Mouse (Mus musculus) limb, embryonic 13.5 days (tissue): Measurements from ENCODE around the gene Tnf. TPM values are rescaled to one million over a fixed set of nuclear protein-coding genes. Genes with fewer than 3 reads are reported as not detected.

ENCODE experiments used
- ATAC-seq: fragments of 200-750 bp; cut with Nextera tagmentation; 2 replicates; pipeline ENCODE4 v1.8.0; 2017; ENCODE audit warnings: low read depth, moderate number of reproducible peaks, moderate TSS enrichment; ENCODE audit not compliant: low FRiP score
- H3K27ac ChIP-seq: fragments of 300-500 bp; sonication (generic); 2 replicates; pipeline ENCODE4 v1.5.1; 2015; ENCODE audit warnings: inconsistent platforms, mild to moderate bottlenecking, moderate library complexity
- H3K27me3 ChIP-seq: fragments of 300-500 bp; sonication (generic); 2 replicates; pipeline ENCODE4 v1.6.1; 2015; ENCODE audit warnings: mild to moderate bottlenecking, inconsistent platforms
- H3K36me3 ChIP-seq: fragments of 300-500 bp; sonication (generic); 2 replicates; pipeline ENCODE4 v1.6.1; 2015; ENCODE audit warnings: inconsistent platforms, mild to moderate bottlenecking, moderate library complexity
- H3K4me1 ChIP-seq: fragments of 300-500 bp; sonication (generic); 2 replicates; pipeline ENCODE4 v1.6.1; 2015; ENCODE audit warnings: inconsistent platforms
- H3K4me2 ChIP-seq: fragments of 300-500 bp; sonication (generic); replicated peaks from 2 replicates; pipeline ENCODE4 v1.6.1; 2015; ENCODE audit warnings: inconsistent platforms, mild to moderate bottlenecking, moderate library complexity
- H3K4me3 ChIP-seq: fragments of 300-500 bp; sonication (generic); 2 replicates; pipeline ENCODE4 v1.5.1; 2015; ENCODE audit warnings: moderate library complexity, mild to moderate bottlenecking, inconsistent platforms
- H3K9ac ChIP-seq: fragments of 300-500 bp; sonication (generic); 2 replicates; pipeline ENCODE4 v1.6.1; 2015; ENCODE audit warnings: mild to moderate bottlenecking, inconsistent platforms
- H3K9me3 ChIP-seq: fragments of 300-500 bp; sonication (generic); 2 replicates; pipeline ENCODE4 v1.6.1; 2016; ENCODE audit warnings: inconsistent platforms
- WGBS: fragments of 180-500 bp; shearing (Covaris S2); methylation state at CpG from one replicate; pipeline ENCODE4 v1.1.7; 2015; 5-methylcytosine and 5-hydroxymethylcytosine counted together
- polyA plus RNA-seq: library from polyadenylated mRNA; unstranded; fragments of >200 nt; fragmentation: Nextera tagmentation; extraction: Ambion mirVana; gene quantifications from 2 replicates; pipeline ENCODE4 v1.2.1, GENCODE M21; 2015

Tnf gene
- polyA plus RNA-seq, 1 experiment from 2014 or later = 0.36 TPM

DNA sequence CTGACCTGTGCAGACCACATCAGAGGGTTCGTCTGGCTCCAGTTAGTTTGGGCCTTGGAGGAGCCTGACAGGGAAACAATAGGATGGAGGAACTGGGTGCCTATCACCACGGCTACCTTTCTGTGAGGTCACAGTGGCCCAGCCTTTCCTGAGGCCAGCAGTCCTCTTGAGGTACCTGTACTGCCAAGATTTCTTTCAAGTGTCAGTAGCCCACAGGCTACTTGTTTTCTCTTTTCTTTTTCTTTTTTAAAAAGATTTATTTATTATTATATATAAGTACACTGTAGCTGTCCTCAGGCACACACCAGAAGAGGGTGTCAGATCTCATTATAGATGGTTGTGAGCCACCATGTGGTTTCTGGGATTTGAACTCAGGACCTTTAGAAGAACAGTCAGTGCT is 25.8 kb downstream of the Tnf start, which contains the start of gene Aif1:
Gene Aif1 (minus strand): TSS at position 101 of the 400 bp plus-strand sequence.
- 53% methylated on average over 2 of the region's 2 CpGs for WGBS
- H3K36me3 ChIP-seq = no peaks in the 10 kb centered on the region
- H3K4me3 ChIP-seq = no peak within 1 kb of the TSS
- no peaks in the 10 kb centered on the region for H3K9me3 ChIP-seq
- H3K27ac ChIP-seq = no peak within 1 kb of the TSS
- ATAC-seq = no peak
- peaks cover 13% of the 10 kb centered on the region for H3K4me1 ChIP-seq
- no peaks in the 10 kb centered on the region for H3K27me3 ChIP-seq
- no peak within 1 kb of the TSS for H3K4me2 ChIP-seq
- no peak within 1 kb of the TSS; the same call in 1 of the 2 replicates for H3K9ac ChIP-seq

GRCm38 (mm10) chr17:35175382-35175781 is 26.4 kb downstream of the Tnf start:
- H3K36me3 ChIP-seq = no peaks in the 10 kb centered on the region
- peaks cover 13% of the 10 kb centered on the region for H3K4me1 ChIP-seq
- H3K9ac ChIP-seq = no peak overlapping the region; the same call in 1 of the 2 replicates
- WGBS = 82% methylated on average over 6 of the region's 6 CpGs
- no peak overlapping the region for H3K4me2 ChIP-seq
- H3K27me3 ChIP-seq = no peaks in the 10 kb centered on the region
- ATAC-seq = no peak
- H3K4me3 ChIP-seq = no peak overlapping the region
- no peaks in the 10 kb centered on the region for H3K9me3 ChIP-seq
- H3K27ac ChIP-seq = no peak overlapping the region

- Histone ChIP-seq H3K27ac (no peak overlapping the region), H3K9ac (peak overlapping the region; percentile 43; the same call in 1 of the 2 replicates)
- WGBS = 41% methylated on average over 8 of the region's 8 CpGs
Measured at GRCm38 (mm10) chr17:35174201-35174977, 27.4 kb downstream of the Tnf start.

DNA sequence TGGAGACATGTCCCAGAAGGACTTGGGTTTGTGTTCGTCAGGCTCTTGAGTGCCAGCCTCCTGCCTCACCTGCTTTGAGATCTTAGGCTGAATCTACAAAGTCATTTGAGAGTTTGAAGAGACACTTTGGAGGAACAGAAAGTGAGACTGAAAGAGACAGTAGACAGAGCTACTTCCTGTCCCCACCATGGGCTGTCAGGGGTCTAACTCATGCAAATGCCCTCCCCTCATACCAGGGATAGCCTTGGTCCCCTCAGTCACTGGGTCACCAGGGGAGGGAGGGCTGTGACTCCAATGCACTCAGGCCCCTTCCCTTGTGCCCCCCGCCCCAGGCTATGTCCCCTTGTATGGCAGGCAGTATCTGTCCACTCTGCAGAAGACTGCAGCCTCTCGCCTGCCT is 28.5 kb downstream of the Tnf start:
- Histone ChIP-seq H3K4me2 (no peak overlapping the region), H3K27me3 (no peaks in the 10 kb centered on the region), H3K4me3 (no peak overlapping the region), H3K9ac (no peak overlapping the region), H3K27ac (no peak overlapping the region), H3K4me1 (peaks cover 13% of the 10 kb centered on the region), H3K36me3 (no peaks in the 10 kb centered on the region), H3K9me3 (no peaks in the 10 kb centered on the region)
- ATAC-seq = no peak
- WGBS = 82% methylated on average over 3 of the region's 3 CpGs

More at GRCm38 (mm10) chr17:35174201-35174977, 27.4 kb downstream of the Tnf start:
- Histone ChIP-seq H3K4me3 (no peak overlapping the region), H3K9me3 (no peaks in the 10 kb centered on the region), H3K4me2 (no peak overlapping the region), H3K36me3 (no peaks in the 10 kb centered on the region), H3K27me3 (no peaks in the 10 kb centered on the region), H3K4me1 (peaks cover 13% of the 10 kb centered on the region)
- no peak for ATAC-seq

- Histone ChIP-seq H3K27ac (no peak overlapping the region), H3K36me3 (no peaks in the 10 kb centered on the region), H3K4me3 (no peak overlapping the region), H3K9me3 (no peaks in the 10 kb centered on the region), H3K4me2 (no peak overlapping the region), H3K9ac (no peak overlapping the region; the same call in 1 of the 2 replicates), H3K4me1 (peaks cover 13% of the 10 kb centered on the region), H3K27me3 (no peaks in the 10 kb centered on the region)
- 59% methylated on average over 11 of the region's 11 CpGs for WGBS
- ATAC-seq = no peak
Measured at GRCm38 (mm10) chr17:35172445-35173234, 29.2 kb downstream of the Tnf start.

DNA sequence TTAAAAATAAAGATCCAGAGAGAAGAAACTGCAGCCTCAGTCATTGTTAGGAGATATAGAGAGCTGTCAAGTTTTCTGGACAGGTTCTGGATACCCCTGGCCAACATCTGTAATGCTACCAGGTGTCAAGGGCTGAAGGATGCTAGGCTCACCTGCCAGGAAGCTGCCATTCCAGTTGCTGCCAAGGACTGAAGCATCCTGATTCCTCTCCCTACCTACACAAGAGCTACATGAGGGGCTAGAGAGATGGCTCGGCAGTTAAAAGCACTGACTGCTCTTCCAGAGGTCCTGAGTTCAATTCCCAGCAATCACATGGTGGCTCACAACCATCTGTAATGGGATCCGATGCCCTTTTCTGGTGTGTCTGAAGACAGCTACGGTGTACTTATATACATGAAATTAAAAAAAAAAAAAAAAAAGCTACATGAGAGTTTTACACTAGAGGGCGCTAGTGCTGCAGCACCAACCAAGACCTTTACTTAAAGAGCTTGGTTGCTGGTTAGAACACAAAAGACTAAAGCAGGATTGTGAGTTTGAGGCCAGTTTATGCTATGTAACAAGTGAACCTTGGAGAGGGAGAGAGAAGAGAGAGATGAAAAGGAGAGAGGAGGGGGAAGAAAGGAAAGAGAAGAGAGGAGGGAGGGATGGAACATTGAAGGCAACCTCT is 33.1 kb downstream of the Tnf start:
- Histone ChIP-seq H3K4me2 (no peak overlapping the region), H3K27ac (no peak overlapping the region), H3K4me3 (no peak overlapping the region), H3K4me1 (peaks cover 12% of the 10 kb centered on the region), H3K9ac (no peak overlapping the region), H3K36me3 (no peaks in the 10 kb centered on the region), H3K9me3 (no peaks in the 10 kb centered on the region), H3K27me3 (no peaks in the 10 kb centered on the region)
- WGBS = 9% methylated on average over 4 of the region's 4 CpGs
- no peak for ATAC-seq

DNA sequence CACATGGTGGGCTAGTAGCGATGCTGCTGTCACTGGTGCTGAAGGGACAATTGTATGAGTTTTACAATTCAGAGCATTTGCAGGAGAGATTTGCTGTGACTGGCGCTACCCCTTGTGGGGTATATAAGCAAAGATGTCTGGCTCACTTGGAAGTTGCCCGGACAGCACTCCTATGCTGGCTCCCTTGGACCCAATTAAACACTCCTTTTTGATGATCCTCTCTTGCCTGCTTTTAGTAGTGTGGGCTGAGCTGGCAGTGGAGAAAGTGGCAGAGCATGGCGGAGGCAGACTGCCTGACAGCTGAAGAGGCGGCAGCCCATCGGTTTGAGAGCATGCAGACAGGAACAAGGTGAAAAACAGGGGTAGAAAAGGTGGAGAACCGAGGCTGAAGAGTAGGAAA is 34.0 kb downstream of the Tnf start:
- Histone ChIP-seq H3K36me3 (peaks cover 2% of the 10 kb centered on the region; the same call in 1 of the 2 replicates), H3K4me1 (peaks cover 15% of the 10 kb centered on the region), H3K9ac (no peak overlapping the region; the same call in 1 of the 2 replicates), H3K9me3 (no peaks in the 10 kb centered on the region), H3K27ac (no peak overlapping the region), H3K27me3 (no peaks in the 10 kb centered on the region), H3K4me2 (no peak overlapping the region), H3K4me3 (no peak overlapping the region)
- 85% methylated on average over 7 of the region's 7 CpGs for WGBS
- ATAC-seq = no peak

DNA sequence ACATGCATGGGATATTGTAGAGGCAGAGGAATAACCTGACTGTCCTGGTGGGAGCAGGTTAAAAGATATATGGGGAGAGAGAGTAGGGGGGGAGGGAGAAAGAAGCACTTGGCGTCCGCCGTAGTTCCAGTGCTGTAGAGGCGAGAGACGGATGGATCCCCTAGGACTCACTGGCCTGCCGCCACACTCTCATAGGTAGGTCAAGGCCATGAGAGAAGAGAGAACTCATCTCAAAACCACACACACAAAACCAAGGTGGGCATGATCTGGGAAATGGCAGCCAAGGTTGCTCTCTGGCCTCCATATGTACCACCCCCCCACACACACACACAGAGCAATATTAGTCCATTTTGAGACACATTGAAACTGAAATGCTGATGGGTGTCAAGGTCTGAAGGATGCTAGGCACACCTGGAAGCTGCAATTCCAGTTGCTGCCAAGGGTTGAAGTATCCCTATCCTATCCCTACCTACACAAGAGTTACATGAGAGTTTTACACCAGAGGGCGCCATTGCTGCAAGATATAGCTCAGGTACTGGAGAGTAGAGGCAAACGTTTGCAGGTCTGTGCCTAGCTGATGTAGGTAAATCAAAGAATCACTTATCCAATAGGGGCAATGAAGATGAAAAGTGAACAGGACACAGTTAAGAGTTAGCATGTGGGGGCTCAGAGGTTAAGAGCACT is 35.3 kb downstream of the Tnf start:
- Histone ChIP-seq H3K9ac (peak overlapping the region; percentile 64; the same call in 1 of the 2 replicates), H3K27ac (peak overlapping the region; percentile 95), H3K4me1 (peaks cover 28% of the 10 kb centered on the region), H3K36me3 (peaks cover 15% of the 10 kb centered on the region), H3K27me3 (no peaks in the 10 kb centered on the region), H3K4me2 (peak overlapping the region; percentile 65), H3K9me3 (no peaks in the 10 kb centered on the region), H3K4me3 (peak overlapping the region; percentile 100; the same call in 1 of the 2 replicates)
- ATAC-seq = no peak
- WGBS = 72% methylated on average over 8 of the region's 8 CpGs

- Histone ChIP-seq H3K27me3 (no peaks in the 10 kb centered on the region), H3K9me3 (no peaks in the 10 kb centered on the region), H3K4me2 (peak overlapping the region; percentile 65), H3K36me3 (peaks cover 24% of the 10 kb centered on the region), H3K4me1 (peaks cover 33% of the 10 kb centered on the region), H3K27ac (peak overlapping the region; percentile 95), H3K4me3 (peak overlapping the region; percentile 100), H3K9ac (peak overlapping the region; percentile 64)
- no peak for ATAC-seq
- 24% methylated on average over 12 of the region's 12 CpGs for WGBS
Measured at GRCm38 (mm10) chr17:35165451-35166155, 36.2 kb downstream of the Tnf start.

DNA sequence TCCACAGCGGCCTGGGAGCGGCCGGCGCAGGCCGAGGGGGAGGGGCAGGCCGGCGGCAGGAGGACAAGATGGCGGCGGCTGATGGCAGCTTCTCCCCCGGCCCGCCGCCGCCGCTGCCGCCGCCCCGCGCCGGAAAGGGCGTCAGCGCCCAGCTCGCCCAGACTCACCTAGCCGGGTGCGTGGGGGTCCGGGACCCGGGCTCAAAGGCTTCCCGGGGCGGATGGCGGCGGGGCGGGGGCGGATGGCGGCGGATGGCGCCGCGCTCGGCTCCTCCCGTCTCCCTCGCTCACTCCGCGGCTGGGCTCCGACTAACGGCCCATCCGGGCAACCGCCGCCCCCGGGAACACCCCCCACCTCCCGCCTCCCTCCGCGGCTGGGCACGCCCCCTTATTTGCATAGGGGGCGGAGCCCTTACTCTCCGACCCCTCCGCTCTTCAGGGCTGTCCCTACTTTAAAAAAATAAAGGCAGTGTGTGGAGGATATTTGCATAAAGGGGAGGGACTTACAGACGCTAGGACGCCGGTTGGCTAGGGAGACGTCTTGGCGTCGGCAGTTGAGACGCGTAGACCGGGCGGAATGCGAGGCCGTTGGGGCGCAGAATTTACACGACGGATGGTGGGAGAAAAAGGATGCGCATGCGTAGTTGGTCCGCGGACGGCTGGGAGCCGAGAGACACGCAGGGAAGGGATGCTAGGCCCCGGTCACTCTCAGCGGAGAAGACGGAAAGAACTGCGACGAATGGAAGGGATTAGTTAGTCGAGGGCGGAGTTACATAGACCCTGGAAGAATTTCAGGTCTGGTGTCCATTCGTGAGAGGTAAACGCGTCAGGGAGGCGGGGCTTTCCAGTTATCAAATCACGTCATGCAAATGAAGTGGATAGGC is 37.0 kb downstream of the Tnf start, which contains the start of gene Prrc2a:
Gene Prrc2a (minus strand): TSS at position 330 of the 883 bp plus-strand sequence.
- peaks cover 32% of the 10 kb centered on the region for H3K36me3 ChIP-seq
- H3K9ac ChIP-seq = peak within 1 kb of the TSS; percentile 100
- H3K4me3 ChIP-seq = peak within 1 kb of the TSS; percentile 100
- WGBS = under 1% methylated on average over 72 of the region's 89 CpGs
- H3K27me3 ChIP-seq = no peaks in the 10 kb centered on the region
- H3K4me2 ChIP-seq = peak within 1 kb of the TSS; percentile 99
- H3K9me3 ChIP-seq = no peaks in the 10 kb centered on the region
- ATAC-seq = peak; percentile 98
- H3K27ac ChIP-seq = peak within 1 kb of the TSS; percentile 95
- peaks cover 33% of the 10 kb centered on the region for H3K4me1 ChIP-seq
